Mouse (Mus musculus) C2C12 (cell line): ENCODE results near the gene Chadl.

ENCODE experiments used
- CTCF ChIP-seq: IDR thresholded peaks from one replicate; pipeline ENCODE4 v1.5.1; 2011; ENCODE audit not compliant: control insufficient read depth, insufficient read depth, insufficient read length
- MAX ChIP-seq: IDR thresholded peaks from one replicate; pipeline ENCODE4 v1.6.1; 2011; ENCODE audit warnings: mild to moderate bottlenecking, control low read depth
- USF1 ChIP-seq: IDR thresholded peaks from one replicate; pipeline ENCODE4 v1.6.1; 2011; ENCODE audit warnings: low read depth, mild to moderate bottlenecking, control low read depth, moderate library complexity

GRCm38 (mm10) chr15:81710801-81711200 is 13.7 kb upstream of the Chadl start:
- TF ChIP-seq MAX (no peak), USF1 (no peak), CTCF (no peak)
